Mouse (Mus musculus): ENCODE data around the gene Trank1.

Trank1 gene

DNA sequence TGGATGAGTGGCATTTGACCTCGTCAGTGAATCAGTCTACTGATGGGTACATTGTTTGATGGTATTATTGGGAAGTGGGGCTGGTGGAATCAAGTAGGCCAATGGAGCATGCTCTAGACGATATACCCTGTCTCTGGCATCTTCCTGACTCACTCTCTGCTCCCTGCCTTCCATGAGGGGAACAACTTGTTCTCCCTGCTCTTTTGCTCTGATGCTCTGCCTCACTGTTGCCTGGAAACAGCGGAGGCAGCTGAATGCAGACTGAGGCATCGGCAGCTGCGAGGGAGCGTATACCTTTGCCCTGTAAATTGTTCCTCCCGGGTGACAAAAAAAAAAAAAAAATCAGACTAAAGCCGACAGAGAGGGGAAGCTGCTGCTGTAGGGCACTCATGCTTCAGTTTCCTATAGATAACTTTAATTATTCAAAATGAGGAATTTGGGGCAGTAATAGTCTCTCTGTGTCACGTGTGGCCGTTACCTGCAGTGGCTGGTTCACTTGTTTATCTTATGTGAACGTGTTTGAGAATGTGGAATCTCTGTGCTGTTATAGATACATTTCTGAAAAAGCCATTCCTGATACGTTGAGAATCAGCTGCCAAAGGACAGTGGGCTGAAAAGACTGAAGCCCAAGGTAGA is 9.2 kb upstream of the Trank1 start:
- no peak for DNase-seq (ENCODE audit: low spot score)

GRCm38 (mm10) chr9:111304036-111304435 is 7.5 kb upstream of the Trank1 start:
- no peak for DNase-seq (ENCODE audit: low spot score)

DNA sequence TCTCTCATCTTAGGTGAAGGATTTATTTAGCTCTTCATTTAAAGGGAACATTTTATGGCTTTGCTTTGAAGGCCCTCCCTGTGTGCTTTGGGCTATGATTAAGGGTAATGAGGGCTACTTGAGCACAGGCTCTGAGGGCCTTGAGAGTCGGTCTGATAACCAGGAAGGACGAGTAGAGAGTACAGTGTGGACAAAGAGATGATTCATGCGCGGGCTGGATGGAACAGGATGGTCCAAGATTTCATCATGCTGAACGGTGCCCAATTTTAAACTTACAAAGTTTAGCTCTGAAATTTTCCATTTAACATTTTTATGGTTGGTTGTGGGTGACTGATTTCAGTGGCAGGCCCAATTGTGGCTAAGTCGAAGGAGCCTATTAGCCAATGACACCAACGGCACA is 5.4 kb upstream of the Trank1 start:
- DNase-seq (ENCODE audit: low spot score), result no peak

DNA sequence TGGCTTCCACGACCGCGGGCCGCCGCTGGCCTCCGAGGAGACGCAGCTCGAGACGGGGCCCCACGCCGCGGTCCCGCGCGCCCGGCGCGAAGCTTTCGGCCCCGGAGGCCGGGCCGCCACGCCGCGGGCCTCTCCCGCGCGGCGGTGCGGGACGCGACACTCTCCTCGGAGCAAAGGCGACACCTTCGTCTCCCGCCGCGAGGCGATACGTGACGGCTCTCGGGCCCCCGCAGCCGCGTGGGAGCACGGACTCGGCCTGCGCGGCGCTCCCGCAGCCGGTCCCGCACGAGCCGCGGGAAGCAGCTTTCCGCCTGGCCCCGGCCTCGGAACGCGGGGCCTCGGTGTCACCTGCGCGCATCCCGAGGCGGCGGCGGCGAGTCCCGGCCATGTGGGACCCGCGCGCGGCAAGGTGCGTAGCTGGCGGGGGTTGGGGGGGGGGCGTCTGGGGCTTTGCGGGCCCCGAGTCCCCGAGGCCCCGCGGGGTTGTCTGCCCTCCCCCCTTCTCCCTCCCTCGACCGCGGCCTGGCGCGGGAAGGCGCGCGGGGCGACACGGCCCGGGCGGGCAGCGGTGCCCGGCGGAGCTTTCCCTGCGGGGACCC is 403 bp downstream of the Trank1 start:
- no peak for DNase-seq (ENCODE audit: low spot score)

- no peak for DNase-seq (ENCODE audit: low spot score)
Observed at GRCm38 (mm10) chr9:111312442-111313141, 1.1 kb downstream of the Trank1 start.

- no peak for DNase-seq (ENCODE audit: low spot score)
Observed at GRCm38 (mm10) chr9:111313299-111313698, 1.8 kb downstream of the Trank1 start.

- DNase-seq (ENCODE audit: low spot score), result no peak
Observed at GRCm38 (mm10) chr9:111313793-111314192, 2.3 kb downstream of the Trank1 start.

GRCm38 (mm10) chr9:111314219-111314618 is 2.7 kb downstream of the Trank1 start:
- peak; percentile 10 for DNase-seq (ENCODE audit: low spot score)

DNA sequence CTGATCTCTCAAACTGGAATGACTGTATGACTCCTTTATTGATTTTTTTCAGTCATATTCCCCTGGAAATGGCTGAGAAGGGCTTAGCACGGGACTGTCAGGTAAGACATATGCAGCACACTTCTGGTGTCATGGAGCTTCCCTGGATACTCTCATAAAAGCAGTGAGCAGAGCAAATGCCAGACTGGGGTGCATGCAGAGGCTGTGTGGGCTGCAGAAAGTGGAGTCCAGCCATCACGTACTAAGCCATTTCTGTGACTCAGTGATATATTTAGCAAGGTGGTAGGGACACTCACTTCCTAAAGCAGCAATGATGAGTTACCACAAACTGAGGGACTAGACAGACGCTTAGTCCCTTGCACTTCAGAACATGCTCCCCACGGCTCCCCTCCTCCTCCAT is 9.4 kb downstream of the Trank1 start:
- DNase-seq (ENCODE audit: low spot score), result no peak

- no peak for DNase-seq (ENCODE audit: low spot score)
Observed at GRCm38 (mm10) chr9:111324881-111325280, 13.3 kb downstream of the Trank1 start.

- DNase-seq (ENCODE audit: low spot score), result no peak
Observed at GRCm38 (mm10) chr9:111329881-111330280, 18.3 kb downstream of the Trank1 start.

DNA sequence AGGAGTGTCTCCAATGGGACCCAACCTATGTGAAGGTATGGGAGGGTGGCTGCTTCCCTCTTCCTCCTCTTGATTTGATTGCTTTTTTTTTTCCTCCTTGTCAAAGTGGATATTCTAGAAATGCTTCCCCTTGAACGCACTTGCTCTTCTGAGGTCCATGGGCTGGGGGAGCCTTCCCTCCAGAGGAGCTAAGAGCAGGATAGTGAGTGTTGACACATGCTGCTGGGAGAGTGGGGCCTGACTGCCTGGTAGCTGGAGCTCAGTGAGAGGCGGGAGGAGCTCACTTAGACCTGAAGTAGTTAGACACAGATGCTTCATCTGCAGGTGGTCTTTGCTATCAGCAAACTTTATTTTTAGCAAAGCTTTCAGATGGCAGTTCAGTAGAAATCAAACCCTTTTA is 22.3 kb downstream of the Trank1 start:
- no peak for DNase-seq (ENCODE audit: low spot score)

- DNase-seq (ENCODE audit: low spot score), result no peak
Observed at GRCm38 (mm10) chr9:111334555-111335164, 23.1 kb downstream of the Trank1 start.

GRCm38 (mm10) chr9:111351233-111351632 is 39.7 kb downstream of the Trank1 start:
- DNase-seq (ENCODE audit: low spot score), result no peak

DNA sequence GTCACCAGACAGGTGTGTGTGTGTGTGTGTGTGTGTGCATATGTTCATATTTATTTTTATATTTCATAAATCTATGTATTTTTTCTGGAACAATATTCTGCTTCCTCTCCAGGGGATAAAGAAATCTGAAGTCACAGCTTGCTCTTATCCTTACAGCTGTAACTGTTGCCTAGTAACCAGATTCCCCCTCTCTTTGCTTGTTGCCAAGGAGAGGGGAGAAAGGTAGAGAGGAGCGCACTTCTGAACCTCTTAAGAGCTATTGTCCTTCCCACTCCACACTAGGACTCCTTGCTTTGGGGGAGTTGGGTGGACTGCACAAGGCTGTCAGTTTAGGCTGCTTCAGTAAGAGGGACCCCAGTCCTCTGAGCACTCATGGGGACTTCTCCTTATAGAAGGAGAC is 40.1 kb downstream of the Trank1 start:
- DNase-seq (ENCODE audit: low spot score), result no peak

DNA sequence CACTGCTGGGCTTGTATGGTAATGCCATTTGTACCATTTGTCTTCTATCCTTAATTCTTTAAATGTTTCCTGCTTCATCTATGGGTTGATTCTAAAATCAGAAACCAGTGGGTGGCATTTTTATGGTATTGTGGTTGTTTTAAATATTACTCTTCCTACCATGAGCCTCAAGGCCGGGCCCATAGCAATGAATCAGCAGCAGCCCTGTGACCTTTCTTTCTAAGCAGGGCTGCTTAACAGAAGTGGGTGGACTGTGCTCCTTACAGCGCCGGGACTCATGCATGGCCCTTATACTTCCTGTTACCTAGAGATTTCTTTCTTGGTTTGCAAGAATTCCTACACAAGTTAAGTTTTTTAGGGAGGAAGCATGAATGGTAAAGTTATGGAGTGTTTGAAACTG is 41.1 kb downstream of the Trank1 start:
- no peak for DNase-seq (ENCODE audit: low spot score)

- no peak for DNase-seq (ENCODE audit: low spot score)
Observed at GRCm38 (mm10) chr9:111355041-111355440, 43.5 kb downstream of the Trank1 start.

- DNase-seq (ENCODE audit: low spot score), result peak; percentile 47
Observed at GRCm38 (mm10) chr9:111356386-111356785, 44.8 kb downstream of the Trank1 start.

DNA sequence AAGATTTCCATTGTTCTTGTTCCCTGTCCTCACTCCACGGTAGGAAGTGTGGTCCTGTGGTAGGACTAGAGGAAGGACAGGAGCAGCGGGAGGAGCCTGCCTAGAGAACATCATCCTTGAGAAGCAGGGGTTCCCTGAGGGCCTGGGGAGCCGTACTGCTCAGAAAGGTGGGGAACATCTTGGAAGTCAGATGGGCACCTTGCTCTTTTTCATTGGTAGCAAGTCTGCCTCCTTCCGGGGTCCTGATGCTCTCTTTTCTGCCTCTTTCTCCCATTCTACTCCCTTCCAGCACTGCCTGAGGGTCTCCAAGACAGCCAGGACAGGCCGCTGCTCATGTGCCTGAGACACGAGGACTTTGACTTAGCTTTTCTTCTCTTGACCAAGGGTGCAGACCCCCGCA is 52.1 kb downstream of the Trank1 start:
- no peak for DNase-seq (ENCODE audit: low spot score)

- DNase-seq (ENCODE audit: low spot score), result no peak
Observed at GRCm38 (mm10) chr9:111367713-111368112, 56.2 kb downstream of the Trank1 start.

GRCm38 (mm10) chr9:111372079-111372478 is 60.5 kb downstream of the Trank1 start:
- no peak for DNase-seq (ENCODE audit: low spot score)

DNA sequence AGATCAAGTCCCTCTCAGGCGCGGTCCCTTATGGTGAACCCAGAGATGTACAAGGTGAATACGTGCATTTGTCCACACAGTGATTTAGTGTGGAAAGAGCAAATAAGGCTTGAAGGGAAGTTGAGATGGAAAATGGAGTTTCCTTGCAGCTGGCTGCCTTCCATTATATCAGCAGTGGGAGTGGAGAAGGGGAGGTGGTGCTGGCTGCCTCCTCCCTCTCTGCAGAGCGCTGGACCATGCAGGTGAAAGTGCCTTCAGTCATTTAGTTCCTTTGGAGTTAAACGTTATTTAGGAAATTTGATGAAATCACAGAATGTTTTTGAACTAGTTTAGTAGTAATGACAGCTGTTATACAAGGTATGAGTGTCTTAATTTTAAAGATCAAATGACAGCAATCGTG is 66.3 kb downstream of the Trank1 start:
- DNase-seq (ENCODE audit: low spot score), result no peak

Data from MN1 (cell line).